Mouse (Mus musculus) limb, embryonic 12.5 days (tissue): Measurements from ENCODE around the gene Erp44. TPM values are rescaled to one million over a fixed set of nuclear protein-coding genes. Genes with fewer than 3 reads are reported as not detected.

ENCODE experiments used
- ATAC-seq: fragments of 200-750 bp; cut with Nextera tagmentation; 2 replicates; pipeline ENCODE4 v1.8.0; 2017; ENCODE audit warnings: low read depth, moderate TSS enrichment; ENCODE audit not compliant: insufficient number of reproducible peaks, insufficient read depth, low FRiP score, low TSS enrichment
- H3K27ac ChIP-seq: fragments of 300-500 bp; sonication (generic); 2 replicates; pipeline ENCODE4 v1.5.1; 2016; ENCODE audit warnings: mild to moderate bottlenecking, moderate library complexity
- H3K27me3 ChIP-seq: fragments of 300-500 bp; sonication (generic); 2 replicates; pipeline ENCODE4 v1.6.1; 2016; ENCODE audit warnings: mild to moderate bottlenecking, moderate library complexity
- H3K36me3 ChIP-seq: fragments of 300-500 bp; sonication (generic); 2 replicates; pipeline ENCODE4 v1.6.1; 2016; ENCODE audit warnings: mild to moderate bottlenecking, moderate library complexity
- H3K4me1 ChIP-seq: fragments of 300-500 bp; sonication (generic); replicated peaks from 2 replicates; pipeline ENCODE4 v1.6.1; 2016
- H3K4me2 ChIP-seq: fragments of 300-500 bp; sonication (generic); 2 replicates; pipeline ENCODE4 v1.6.1; 2016; ENCODE audit warnings: mild to moderate bottlenecking, moderate library complexity
- H3K4me3 ChIP-seq: fragments of 300-500 bp; sonication (generic); replicated peaks from 2 replicates; pipeline ENCODE4 v1.5.1; 2016; ENCODE audit warnings: mild to moderate bottlenecking
- H3K9ac ChIP-seq: fragments of 300-500 bp; sonication (generic); replicated peaks from 2 replicates; pipeline ENCODE4 v1.6.1; 2016; ENCODE audit warnings: mild to moderate bottlenecking, moderate library complexity
- H3K9me3 ChIP-seq: fragments of 300-500 bp; sonication (generic); 2 replicates; pipeline ENCODE4 v1.6.1; 2016; ENCODE audit warnings: mild to moderate bottlenecking, moderate library complexity
- WGBS: fragments of 180-500 bp; shearing (Covaris S2); methylation state at CpG from one replicate; pipeline ENCODE4 v1.1.7; 2016; 5-methylcytosine and 5-hydroxymethylcytosine counted together
- polyA plus RNA-seq: library from polyadenylated mRNA; unstranded; fragments of >200 nt; fragmentation: Nextera tagmentation; extraction: Ambion mirVana; gene quantifications from 2 replicates; pipeline ENCODE4 v1.2.1, GENCODE M21; 2016

Gene Erp44
- polyA plus RNA-seq, 1 experiment from 2014 or later = 71.9 TPM

DNA sequence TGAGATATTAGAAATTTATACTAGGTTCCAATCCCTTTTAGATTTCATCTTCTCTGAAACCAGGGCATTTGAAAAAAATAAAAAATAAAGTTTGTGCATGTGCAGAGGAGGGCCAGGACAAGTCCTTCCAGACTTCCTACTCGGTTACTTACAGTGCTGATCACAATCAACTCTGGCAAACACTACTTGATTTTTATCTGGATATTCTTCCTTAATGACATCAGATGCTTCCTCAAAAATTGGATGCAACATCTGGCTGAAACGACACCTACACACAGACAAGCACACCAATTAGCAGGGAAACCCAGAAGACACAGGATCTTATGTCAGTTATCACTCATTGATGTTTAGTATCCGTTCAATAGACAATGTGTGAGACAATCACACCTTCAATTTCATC lies 42.6 kb downstream of the Erp44 start:
- Histone ChIP-seq H3K36me3 (peaks cover 14% of the 10 kb centered on the region; the same call in 1 of the 2 replicates), H3K27ac (no peak overlapping the region), H3K9ac (no peak overlapping the region), H3K4me2 (no peak overlapping the region), H3K4me3 (no peak overlapping the region), H3K27me3 (no peaks in the 10 kb centered on the region), H3K9me3 (no peaks in the 10 kb centered on the region), H3K4me1 (no peaks in the 10 kb centered on the region)
- ATAC-seq = no peak
- WGBS = 89% methylated on average over 3 of the region's 3 CpGs

GRCm38 (mm10) chr4:48226800-48227199 lies 52.6 kb downstream of the Erp44 start:
- 0 out of 2 replicates have a peak, but pooled peaks cover 4% of the 10 kb centered on the region for H3K36me3 ChIP-seq
- no peaks in the 10 kb centered on the region for H3K27me3 ChIP-seq
- no peak for ATAC-seq
- no peaks in the 10 kb centered on the region for H3K9me3 ChIP-seq
- H3K9ac ChIP-seq = no peak overlapping the region
- H3K4me2 ChIP-seq = no peak overlapping the region
- WGBS = 60% methylated on average over 3 of the region's 3 CpGs
- no peak overlapping the region for H3K4me3 ChIP-seq
- no peaks in the 10 kb centered on the region for H3K4me1 ChIP-seq
- no peak overlapping the region for H3K27ac ChIP-seq

- no peak overlapping the region for H3K4me3 ChIP-seq
- 62% methylated on average over 3 of the region's 3 CpGs for WGBS
- no peaks in the 10 kb centered on the region for H3K4me1 ChIP-seq
- no peaks in the 10 kb centered on the region for H3K27me3 ChIP-seq
- no peak for ATAC-seq
- no peak overlapping the region for H3K27ac ChIP-seq
- no peak overlapping the region for H3K9ac ChIP-seq
- H3K4me2 ChIP-seq = no peak overlapping the region
- H3K9me3 ChIP-seq = no peaks in the 10 kb centered on the region
- H3K36me3 ChIP-seq = 0 out of 2 replicates have a peak, but pooled peaks cover 4% of the 10 kb centered on the region
Measured at GRCm38 (mm10) chr4:48225604-48226003, 53.8 kb downstream of the Erp44 start.

- Histone ChIP-seq H3K27me3 (no peaks in the 10 kb centered on the region), H3K9me3 (no peaks in the 10 kb centered on the region), H3K9ac (no peak overlapping the region), H3K4me3 (no peak overlapping the region), H3K36me3 (0 out of 2 replicates have a peak, but pooled peaks cover 1% of the 10 kb centered on the region), H3K4me1 (no peaks in the 10 kb centered on the region), H3K27ac (no peak overlapping the region), H3K4me2 (no peak overlapping the region)
- peak; percentile 37; the same call in 1 of the 2 replicates for ATAC-seq
- WGBS = 29% methylated on average over 2 of the region's 2 CpGs
Measured at GRCm38 (mm10) chr4:48225173-48225572, 54.2 kb downstream of the Erp44 start.

DNA sequence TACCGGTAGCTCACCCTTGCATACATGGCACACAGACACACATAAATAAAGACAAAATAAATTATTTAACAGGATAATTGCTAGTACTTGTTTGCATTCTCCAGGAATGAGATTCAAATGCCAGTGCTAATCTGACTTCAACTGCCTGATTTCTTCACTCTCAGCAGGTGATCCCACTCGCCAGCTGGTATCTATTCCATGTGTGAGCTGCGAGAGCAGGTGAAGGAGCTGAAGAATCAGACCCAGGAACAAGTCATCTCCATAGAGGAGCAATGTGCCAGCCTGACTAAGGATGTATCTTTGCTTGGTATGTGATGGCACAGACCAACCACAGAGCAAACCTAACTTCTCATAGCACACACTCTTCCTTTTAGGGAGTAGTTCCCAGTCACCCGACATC lies 75.8 kb downstream of the Erp44 start:
- peaks cover 41% of the 10 kb centered on the region; the same call in 1 of the 2 replicates for H3K36me3 ChIP-seq
- no peak for ATAC-seq
- 91% methylated on average over 4 of the region's 4 CpGs for WGBS
- no peaks in the 10 kb centered on the region for H3K27me3 ChIP-seq
- no peak overlapping the region for H3K4me2 ChIP-seq
- no peak overlapping the region for H3K9ac ChIP-seq
- no peaks in the 10 kb centered on the region for H3K4me1 ChIP-seq
- no peak overlapping the region for H3K4me3 ChIP-seq
- H3K27ac ChIP-seq = no peak overlapping the region
- no peaks in the 10 kb centered on the region for H3K9me3 ChIP-seq

DNA sequence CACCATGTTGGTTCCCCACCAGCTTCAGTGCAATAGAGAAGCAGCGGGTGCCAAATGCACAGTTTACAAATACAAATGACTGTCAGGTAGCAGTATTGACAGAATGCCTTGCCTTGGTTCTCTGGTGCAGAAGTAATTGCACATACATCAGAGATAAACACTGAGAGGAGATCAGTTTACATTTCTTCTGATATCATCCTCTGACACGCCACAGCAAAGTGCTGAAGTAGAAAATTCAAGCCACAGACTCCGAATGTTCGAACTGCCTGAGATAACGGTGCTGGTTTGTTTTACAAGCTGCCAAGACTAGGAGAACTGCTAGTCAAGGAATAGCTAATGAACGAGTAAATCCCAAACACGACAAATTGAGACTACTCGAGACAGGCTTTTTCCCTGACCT lies 80.9 kb downstream of the Erp44 start:
- ATAC-seq = no peak
- Histone ChIP-seq H3K27me3 (no peaks in the 10 kb centered on the region), H3K9ac (no peak overlapping the region), H3K4me2 (no peak overlapping the region), H3K4me3 (no peak overlapping the region), H3K4me1 (no peaks in the 10 kb centered on the region), H3K9me3 (no peaks in the 10 kb centered on the region), H3K27ac (no peak overlapping the region), H3K36me3 (peaks cover 44% of the 10 kb centered on the region; the same call in 1 of the 2 replicates)
- 75% methylated on average over 8 of the region's 8 CpGs for WGBS

GRCm38 (mm10) chr4:48197925-48198324 lies 81.4 kb downstream of the Erp44 start:
- Histone ChIP-seq H3K9me3 (no peaks in the 10 kb centered on the region), H3K4me2 (no peak overlapping the region), H3K36me3 (peaks cover 39% of the 10 kb centered on the region; the same call in 1 of the 2 replicates), H3K4me1 (no peaks in the 10 kb centered on the region), H3K27ac (no peak overlapping the region), H3K9ac (no peak overlapping the region), H3K4me3 (no peak overlapping the region), H3K27me3 (no peaks in the 10 kb centered on the region)
- ATAC-seq = no peak
- 94% methylated on average over 3 of the region's 3 CpGs for WGBS

- Histone ChIP-seq H3K27me3 (no peaks in the 10 kb centered on the region), H3K27ac (no peak overlapping the region), H3K36me3 (0 out of 2 replicates have a peak, but pooled peaks cover 3% of the 10 kb centered on the region), H3K4me1 (0 out of 2 replicates have a peak, but pooled peaks cover 4% of the 10 kb centered on the region), H3K4me2 (no peak overlapping the region), H3K9ac (no peak overlapping the region), H3K9me3 (no peaks in the 10 kb centered on the region), H3K4me3 (no peak overlapping the region)
- WGBS = 84% methylated on average over 8 of the region's 8 CpGs
- ATAC-seq = no peak
Measured at GRCm38 (mm10) chr4:48182115-48182806, 97.1 kb downstream of the Erp44 start.

- 49% methylated on average over 6 of the region's 6 CpGs for WGBS
- 0 out of 2 replicates have a peak, but pooled peaks cover 3% of the 10 kb centered on the region for H3K36me3 ChIP-seq
- ATAC-seq = no peak
- no peak overlapping the region for H3K4me2 ChIP-seq
- no peak overlapping the region for H3K27ac ChIP-seq
- no peaks in the 10 kb centered on the region for H3K9me3 ChIP-seq
- no peak overlapping the region for H3K9ac ChIP-seq
- no peaks in the 10 kb centered on the region for H3K27me3 ChIP-seq
- H3K4me1 ChIP-seq = 0 out of 2 replicates have a peak, but pooled peaks cover 4% of the 10 kb centered on the region
- no peak overlapping the region for H3K4me3 ChIP-seq
Measured at GRCm38 (mm10) chr4:48181366-48181765, 98.0 kb downstream of the Erp44 start.

DNA sequence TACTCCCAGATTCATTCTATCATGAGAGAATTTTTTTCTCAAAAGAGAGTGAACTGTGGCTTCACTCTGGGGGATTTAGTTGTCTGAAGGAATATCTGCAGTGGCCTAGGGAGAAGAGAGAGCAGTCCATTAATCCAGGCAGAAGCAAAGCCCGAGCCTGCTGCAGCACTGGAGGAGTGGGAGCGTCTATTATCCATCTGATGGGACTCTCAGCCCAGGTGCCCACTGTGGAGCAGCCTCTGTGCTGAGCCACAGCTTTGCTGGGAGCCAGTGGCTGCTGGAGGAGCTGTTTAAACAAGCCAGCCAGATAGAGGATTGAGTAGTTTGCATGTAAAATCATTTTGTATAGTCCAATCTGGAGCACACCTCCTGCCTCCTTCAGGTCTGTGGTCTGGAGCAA lies 98.4 kb downstream of the Erp44 start:
- no peaks in the 10 kb centered on the region for H3K9me3 ChIP-seq
- ATAC-seq = no peak
- 0 out of 2 replicates have a peak, but pooled peaks cover 4% of the 10 kb centered on the region for H3K4me1 ChIP-seq
- H3K27me3 ChIP-seq = no peaks in the 10 kb centered on the region
- 0 out of 2 replicates have a peak, but pooled peaks cover 3% of the 10 kb centered on the region for H3K36me3 ChIP-seq
- WGBS = 36% methylated on average over 2 of the region's 2 CpGs
- no peak overlapping the region for H3K27ac ChIP-seq
- no peak overlapping the region for H3K4me2 ChIP-seq
- no peak overlapping the region for H3K9ac ChIP-seq
- no peak overlapping the region for H3K4me3 ChIP-seq

DNA sequence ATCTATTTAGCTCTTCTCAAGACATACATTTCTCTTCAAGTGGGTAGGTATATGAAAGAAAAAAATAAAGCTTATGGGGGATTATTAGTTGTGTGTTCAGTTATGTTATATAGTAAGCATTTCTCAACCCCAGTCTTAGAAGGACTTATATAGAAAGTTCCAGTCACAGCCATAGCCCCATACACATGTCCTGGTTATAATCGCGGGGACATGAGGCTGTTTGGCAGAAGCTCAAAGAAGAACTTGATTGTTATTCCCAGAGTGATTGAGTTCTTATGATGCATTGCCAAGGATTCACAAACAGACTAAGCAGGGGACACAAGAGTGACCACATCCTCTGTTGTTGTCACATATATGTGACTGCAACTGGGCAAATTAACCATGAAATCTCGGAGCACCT lies 103.7 kb downstream of the Erp44 start:
- Histone ChIP-seq H3K9ac (no peak overlapping the region), H3K4me3 (no peak overlapping the region), H3K36me3 (0 out of 2 replicates have a peak, but pooled peaks cover 3% of the 10 kb centered on the region), H3K9me3 (no peaks in the 10 kb centered on the region), H3K27ac (no peak overlapping the region), H3K4me2 (no peak overlapping the region), H3K27me3 (no peaks in the 10 kb centered on the region), H3K4me1 (no peaks in the 10 kb centered on the region)
- ATAC-seq = no peak
- 95% methylated on average over 3 of the region's 3 CpGs for WGBS

GRCm38 (mm10) chr4:48163851-48164250 lies 115.5 kb downstream of the Erp44 start:
- H3K9ac ChIP-seq = no peak overlapping the region
- no peak overlapping the region for H3K4me2 ChIP-seq
- H3K36me3 ChIP-seq = peaks cover 32% of the 10 kb centered on the region
- H3K27ac ChIP-seq = no peak overlapping the region
- no peak for ATAC-seq
- H3K9me3 ChIP-seq = no peaks in the 10 kb centered on the region
- no peaks in the 10 kb centered on the region for H3K27me3 ChIP-seq
- no peak overlapping the region for H3K4me3 ChIP-seq
- H3K4me1 ChIP-seq = no peaks in the 10 kb centered on the region
- 94% methylated on average over 5 of the region's 5 CpGs for WGBS
